Mouse (Mus musculus): ENCODE measurements around the gene Cacnb1. TPM values are rescaled to one million over a fixed set of nuclear protein-coding genes. Genes with fewer than 3 reads are reported as not detected.

Cacnb1 gene
- polyA plus RNA-seq, 1 experiment from 2014 or later: 6.1 TPM

DNA sequence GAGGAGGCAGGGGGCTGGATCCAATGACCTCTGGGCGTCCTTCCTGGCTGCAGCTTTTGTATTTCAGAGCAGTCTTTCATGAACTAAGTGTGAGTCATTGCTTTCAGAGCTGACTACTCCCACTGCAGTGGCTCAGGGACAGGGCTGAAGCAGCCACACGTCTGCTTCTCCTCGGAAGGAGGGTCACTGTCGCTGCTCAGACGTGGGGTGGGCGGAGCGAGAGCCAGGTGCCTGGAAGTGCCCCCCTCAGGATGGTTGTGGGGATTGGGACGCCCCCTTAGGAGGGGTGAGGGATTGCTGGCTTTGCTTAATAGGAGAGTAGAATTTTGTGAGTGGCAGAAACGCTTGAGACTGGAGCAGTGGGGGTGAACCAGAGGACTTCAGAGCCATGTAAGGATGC, 34.6 kb upstream of the Cacnb1 start:
- Histone ChIP-seq H3K4me3 (ENCODE audit: low read depth, low read length) (no peak overlapping the region), H3K36me3 (ENCODE audit: control insufficient read depth, insufficient read depth, low read length) (no peaks in the 10 kb centered on the region), H3K9ac (ENCODE audit: low read depth, low read length) (no peak overlapping the region; the same call in 1 of the 2 replicates), H3K27ac (ENCODE audit: low read depth, low read length) (no peak overlapping the region), H3K4me1 (ENCODE audit: control insufficient read depth, insufficient read depth, low read length) (peaks cover 11% of the 10 kb centered on the region), H3K4me2 (peak overlapping the region; percentile 49), H3K27me3 (ENCODE audit: control insufficient read depth, insufficient read depth, low read length) (peaks cover 25% of the 10 kb centered on the region), H3K9me3 (replicated peaks; ENCODE audit: control insufficient read depth, low read length) (no peaks in the 10 kb centered on the region)
- no peak for ATAC-seq (replicated peaks; ENCODE audit: insufficient number of reproducible peaks, low FRiP score, low TSS enrichment)
- WGBS (ENCODE audit: insufficient replicate concordance): 17% methylated on average over 9 of the region's 9 CpGs

DNA sequence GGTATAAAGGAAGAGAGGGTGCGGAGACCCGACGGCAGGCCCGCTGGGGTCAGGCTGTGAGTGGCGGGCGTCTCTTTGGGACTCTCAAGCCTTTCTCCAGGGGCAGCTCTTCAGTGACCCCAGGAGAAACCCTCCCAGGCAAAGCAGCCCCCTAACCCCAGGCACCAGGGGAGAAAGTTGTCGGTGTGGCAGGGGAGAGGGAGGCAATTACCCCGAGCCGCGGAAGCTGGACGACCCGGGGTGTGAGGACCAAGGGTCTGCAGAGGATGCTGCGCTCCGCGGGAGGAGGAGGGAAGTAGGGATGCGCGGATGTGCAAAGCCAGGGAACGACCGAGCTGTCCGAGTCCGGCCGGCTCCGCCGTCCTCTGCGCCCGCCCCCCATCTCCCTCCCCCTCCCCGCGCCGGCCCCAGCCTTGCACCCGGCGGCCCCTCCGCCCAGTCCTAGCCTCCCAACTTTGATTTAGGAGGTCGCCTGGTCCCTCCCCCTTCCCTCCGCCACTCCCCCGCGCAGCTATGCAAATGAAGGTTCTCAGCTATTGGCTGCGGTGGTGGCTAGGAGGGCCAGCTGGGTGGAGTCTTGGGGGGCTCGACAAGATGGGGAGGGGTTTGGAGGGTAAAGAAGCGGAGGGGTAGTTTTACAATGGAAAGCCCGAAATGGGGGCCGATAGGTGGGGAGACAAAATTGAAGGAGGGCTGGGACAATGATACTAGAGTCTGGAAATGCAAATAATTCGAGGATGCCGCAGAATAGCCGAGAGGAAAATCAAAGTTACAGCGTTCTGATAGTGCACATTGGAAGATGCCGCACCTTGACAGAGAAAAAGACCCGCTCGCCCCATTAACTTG, 30.4 kb upstream of the Cacnb1 start, which contains the start of gene Stac2:
Gene Stac2, minus strand, starts transcription at position 474 of the 846 bp plus-strand sequence.
- Histone ChIP-seq H3K27ac (ENCODE audit: low read depth, low read length) (no peak within 1 kb of the TSS), H3K9ac (ENCODE audit: low read depth, low read length) (peak within 1 kb of the TSS; percentile 69), H3K36me3 (ENCODE audit: control insufficient read depth, insufficient read depth, low read length) (no peaks in the 10 kb centered on the region), H3K4me1 (ENCODE audit: control insufficient read depth, insufficient read depth, low read length) (peaks cover 31% of the 10 kb centered on the region), H3K9me3 (replicated peaks; ENCODE audit: control insufficient read depth, low read length) (no peaks in the 10 kb centered on the region), H3K27me3 (ENCODE audit: control insufficient read depth, insufficient read depth, low read length) (peaks cover 61% of the 10 kb centered on the region), H3K4me2 (peak within 1 kb of the TSS; percentile 80), H3K4me3 (ENCODE audit: low read depth, low read length) (peak within 1 kb of the TSS; percentile 51)
- 3% methylated on average over 29 of the region's 48 CpGs for WGBS (ENCODE audit: insufficient replicate concordance)
- peak; percentile 50 for ATAC-seq (replicated peaks; ENCODE audit: insufficient number of reproducible peaks, low FRiP score, low TSS enrichment)

DNA sequence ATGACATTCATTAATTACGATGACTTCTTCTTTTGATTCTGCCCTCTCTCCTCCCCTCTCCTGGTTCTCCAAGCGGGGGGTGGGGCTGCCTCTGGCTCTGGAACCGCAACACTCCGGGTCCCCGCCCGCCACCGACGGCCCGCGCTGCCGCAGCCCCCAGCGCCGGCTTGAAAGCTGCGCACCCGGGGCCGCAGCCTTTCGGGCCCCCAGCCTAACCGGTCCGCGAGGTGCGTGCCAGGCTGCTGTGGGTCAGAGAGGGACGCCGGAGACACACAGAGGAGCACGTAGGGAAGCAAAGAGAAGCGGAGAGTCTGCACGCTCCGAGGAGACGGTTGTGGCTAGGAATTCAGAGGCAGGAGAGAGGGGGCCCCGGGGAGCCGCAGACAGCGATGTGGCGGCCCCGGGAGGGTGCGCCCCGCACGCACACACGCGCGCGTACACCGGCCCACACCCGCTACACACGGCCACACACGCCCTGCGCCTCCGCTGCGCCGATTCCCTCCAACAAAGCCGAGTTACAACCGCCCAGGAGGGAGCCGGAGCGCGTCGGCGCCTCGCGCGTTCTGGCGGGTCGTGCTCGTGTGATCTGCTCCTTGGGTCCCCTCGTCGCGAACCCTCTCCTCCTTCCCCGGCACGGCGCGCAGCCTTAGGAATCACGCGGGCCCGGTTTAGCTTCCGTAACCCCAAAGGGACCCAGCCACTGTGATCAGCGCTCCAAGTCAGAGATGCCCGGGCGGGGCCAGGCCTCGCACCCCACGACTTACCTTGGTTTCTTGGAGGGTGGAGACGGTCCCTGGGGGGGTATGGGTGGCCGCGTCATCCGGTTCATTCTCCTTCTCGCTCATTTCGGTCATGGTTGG, 29.5 kb upstream of the Cacnb1 start:
- peaks cover 28% of the 10 kb centered on the region for H3K4me1 ChIP-seq (ENCODE audit: control insufficient read depth, insufficient read depth, low read length)
- H3K9ac ChIP-seq (ENCODE audit: low read depth, low read length): peak overlapping the region; percentile 69
- no peak overlapping the region for H3K27ac ChIP-seq (ENCODE audit: low read depth, low read length)
- no peak for ATAC-seq (replicated peaks; ENCODE audit: insufficient number of reproducible peaks, low FRiP score, low TSS enrichment)
- peaks cover 64% of the 10 kb centered on the region for H3K27me3 ChIP-seq (ENCODE audit: control insufficient read depth, insufficient read depth, low read length)
- H3K9me3 ChIP-seq (replicated peaks; ENCODE audit: control insufficient read depth, low read length): no peaks in the 10 kb centered on the region
- H3K4me2 ChIP-seq: peak overlapping the region; percentile 80
- H3K36me3 ChIP-seq (ENCODE audit: control insufficient read depth, insufficient read depth, low read length): no peaks in the 10 kb centered on the region
- 1% methylated on average over 83 of the region's 83 CpGs for WGBS (ENCODE audit: insufficient replicate concordance)
- peak overlapping the region; percentile 51 for H3K4me3 ChIP-seq (ENCODE audit: low read depth, low read length)

DNA sequence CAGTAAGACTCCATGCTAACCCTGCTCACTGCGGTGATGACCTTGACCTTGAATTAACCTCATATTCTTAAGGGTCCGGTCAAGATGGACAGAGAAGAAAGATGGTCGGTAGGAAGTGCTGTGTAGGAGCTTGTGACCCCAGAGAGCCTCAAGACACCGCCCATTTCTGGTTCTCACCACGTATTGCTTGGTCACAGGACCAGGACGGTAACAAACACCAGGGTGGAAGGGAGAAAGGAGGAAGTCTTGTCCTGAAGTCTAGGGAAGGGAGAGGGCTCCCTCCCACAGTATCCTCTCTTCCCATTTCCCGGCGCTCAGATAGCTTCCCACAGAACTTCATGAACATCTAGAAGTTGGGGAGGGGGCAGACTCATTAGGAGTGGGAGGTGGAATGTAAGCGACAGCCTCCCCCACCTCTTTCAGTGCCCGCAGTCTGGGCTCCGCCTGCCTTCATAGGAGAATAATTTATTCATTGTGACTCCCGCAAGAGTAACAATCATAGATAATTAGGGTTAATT, 28.8 kb upstream of the Cacnb1 start:
- Histone ChIP-seq H3K4me2 (peak overlapping the region; percentile 80), H3K27me3 (ENCODE audit: control insufficient read depth, insufficient read depth, low read length) (peaks cover 65% of the 10 kb centered on the region), H3K4me3 (ENCODE audit: low read depth, low read length) (peak overlapping the region; percentile 51), H3K9me3 (replicated peaks; ENCODE audit: control insufficient read depth, low read length) (no peaks in the 10 kb centered on the region), H3K9ac (ENCODE audit: low read depth, low read length) (no peak overlapping the region), H3K27ac (ENCODE audit: low read depth, low read length) (no peak overlapping the region), H3K36me3 (ENCODE audit: control insufficient read depth, insufficient read depth, low read length) (no peaks in the 10 kb centered on the region), H3K4me1 (ENCODE audit: control insufficient read depth, insufficient read depth, low read length) (peaks cover 28% of the 10 kb centered on the region)
- WGBS (ENCODE audit: insufficient replicate concordance): 6% methylated on average over 12 of the region's 12 CpGs
- ATAC-seq (replicated peaks; ENCODE audit: insufficient number of reproducible peaks, low FRiP score, low TSS enrichment): no peak

DNA sequence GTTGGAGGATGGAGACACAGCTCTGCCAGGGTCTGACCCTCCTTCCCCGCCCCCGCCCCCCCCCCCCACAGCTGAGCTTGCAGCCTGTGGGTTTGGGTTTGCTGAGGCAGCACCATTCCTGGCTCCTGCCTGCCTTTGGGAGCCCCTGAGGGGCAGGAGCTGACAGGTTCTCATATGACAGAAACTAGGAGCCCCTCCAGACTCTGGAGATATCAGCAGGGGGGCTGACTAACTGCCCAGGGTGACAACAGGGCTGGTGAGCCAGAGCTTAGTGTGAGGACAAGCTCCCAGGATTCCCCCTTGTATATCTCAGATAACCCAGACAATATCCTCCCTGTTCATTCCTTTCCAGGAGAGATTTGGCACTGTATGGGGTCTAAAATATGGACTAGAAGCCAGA, 28.1 kb upstream of the Cacnb1 start:
- ATAC-seq (replicated peaks; ENCODE audit: insufficient number of reproducible peaks, low FRiP score, low TSS enrichment): no peak
- peaks cover 30% of the 10 kb centered on the region for H3K4me1 ChIP-seq (ENCODE audit: control insufficient read depth, insufficient read depth, low read length)
- no CpG with 5 or more reads among the region's 2 CpGs for WGBS (ENCODE audit: insufficient replicate concordance)
- H3K4me3 ChIP-seq (ENCODE audit: low read depth, low read length): no peak overlapping the region
- no peak overlapping the region for H3K9ac ChIP-seq (ENCODE audit: low read depth, low read length)
- peaks cover 65% of the 10 kb centered on the region for H3K27me3 ChIP-seq (ENCODE audit: control insufficient read depth, insufficient read depth, low read length)
- no peaks in the 10 kb centered on the region for H3K36me3 ChIP-seq (ENCODE audit: control insufficient read depth, insufficient read depth, low read length)
- H3K4me2 ChIP-seq: no peak overlapping the region; the same call in 1 of the 2 replicates
- no peaks in the 10 kb centered on the region for H3K9me3 ChIP-seq (replicated peaks; ENCODE audit: control insufficient read depth, low read length)
- no peak overlapping the region for H3K27ac ChIP-seq (ENCODE audit: low read depth, low read length)

DNA sequence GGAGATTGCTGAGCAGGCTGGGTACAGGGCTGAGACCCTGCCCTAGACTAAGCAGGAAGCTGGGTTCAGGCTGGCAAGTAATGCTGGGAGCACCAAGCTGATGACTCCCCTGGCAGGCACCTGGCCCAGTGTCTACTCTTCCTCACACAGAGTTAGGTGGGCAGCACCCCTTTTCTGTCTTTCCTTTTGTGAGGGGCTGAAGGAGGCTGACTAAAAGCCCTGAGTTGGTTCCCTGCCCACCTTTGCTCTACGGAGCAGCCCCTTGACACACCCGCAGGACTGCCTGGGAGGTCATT, 27.6 kb upstream of the Cacnb1 start:
- 11% methylated on average over 2 of the region's 2 CpGs for WGBS (ENCODE audit: insufficient replicate concordance)
- H3K36me3 ChIP-seq (ENCODE audit: control insufficient read depth, insufficient read depth, low read length): no peaks in the 10 kb centered on the region
- peaks cover 62% of the 10 kb centered on the region for H3K27me3 ChIP-seq (ENCODE audit: control insufficient read depth, insufficient read depth, low read length)
- H3K9ac ChIP-seq (ENCODE audit: low read depth, low read length): no peak overlapping the region
- no peaks in the 10 kb centered on the region for H3K9me3 ChIP-seq (replicated peaks; ENCODE audit: control insufficient read depth, low read length)
- no peak overlapping the region for H3K4me3 ChIP-seq (ENCODE audit: low read depth, low read length)
- H3K4me1 ChIP-seq (ENCODE audit: control insufficient read depth, insufficient read depth, low read length): peaks cover 30% of the 10 kb centered on the region
- H3K4me2 ChIP-seq: no peak overlapping the region
- no peak for ATAC-seq (replicated peaks; ENCODE audit: insufficient number of reproducible peaks, low FRiP score, low TSS enrichment)
- no peak overlapping the region for H3K27ac ChIP-seq (ENCODE audit: low read depth, low read length)

DNA sequence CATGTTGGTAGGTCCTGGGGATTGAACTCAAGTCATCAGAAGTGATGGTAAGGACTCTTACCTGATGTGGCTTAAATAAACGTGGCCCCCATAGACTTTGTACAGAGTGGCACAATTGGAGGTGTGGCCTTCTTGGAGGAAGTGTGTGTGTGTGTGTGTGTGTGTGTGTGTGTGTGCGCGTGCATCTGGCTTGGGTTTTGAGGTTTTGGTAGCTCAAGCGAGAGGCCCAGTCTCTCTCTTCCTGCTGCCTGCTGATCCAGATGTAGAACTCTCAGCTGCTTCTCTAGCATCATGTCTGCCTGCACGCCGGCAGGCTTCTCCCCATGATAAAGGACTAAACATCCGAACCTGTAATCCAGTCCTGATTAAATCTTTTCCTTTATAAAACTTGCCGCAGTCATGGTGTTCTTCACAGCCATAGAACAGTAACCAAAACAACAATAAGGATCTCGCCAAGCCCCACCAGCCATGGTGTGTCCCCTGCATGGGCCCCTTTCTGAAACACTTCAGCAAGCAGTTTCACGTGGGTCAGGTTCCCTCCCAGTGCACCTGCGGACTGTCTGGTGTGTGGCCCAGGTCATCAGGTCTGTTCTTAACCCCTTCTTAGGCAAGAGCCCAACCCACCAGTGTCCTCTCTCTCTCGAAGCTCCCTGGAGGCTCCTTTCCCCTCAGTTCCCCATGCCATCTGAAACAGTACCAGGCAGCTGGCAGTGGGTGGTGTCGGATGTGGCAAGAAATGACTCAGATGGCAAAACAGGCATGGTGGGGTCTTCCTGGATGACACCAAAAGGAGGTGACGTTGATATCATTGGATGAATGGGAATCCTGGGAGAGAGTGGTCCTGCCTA, 27.1 kb upstream of the Cacnb1 start:
- peaks cover 59% of the 10 kb centered on the region for H3K27me3 ChIP-seq (ENCODE audit: control insufficient read depth, insufficient read depth, low read length)
- ATAC-seq (replicated peaks; ENCODE audit: insufficient number of reproducible peaks, low FRiP score, low TSS enrichment): no peak
- H3K9me3 ChIP-seq (replicated peaks; ENCODE audit: control insufficient read depth, low read length): no peaks in the 10 kb centered on the region
- H3K27ac ChIP-seq (ENCODE audit: low read depth, low read length): no peak overlapping the region
- no peaks in the 10 kb centered on the region for H3K36me3 ChIP-seq (ENCODE audit: control insufficient read depth, insufficient read depth, low read length)
- 70% methylated on average over 14 of the region's 14 CpGs for WGBS (ENCODE audit: insufficient replicate concordance)
- peaks cover 30% of the 10 kb centered on the region for H3K4me1 ChIP-seq (ENCODE audit: control insufficient read depth, insufficient read depth, low read length)
- no peak overlapping the region for H3K9ac ChIP-seq (ENCODE audit: low read depth, low read length)
- no peak overlapping the region for H3K4me2 ChIP-seq
- H3K4me3 ChIP-seq (ENCODE audit: low read depth, low read length): no peak overlapping the region

DNA sequence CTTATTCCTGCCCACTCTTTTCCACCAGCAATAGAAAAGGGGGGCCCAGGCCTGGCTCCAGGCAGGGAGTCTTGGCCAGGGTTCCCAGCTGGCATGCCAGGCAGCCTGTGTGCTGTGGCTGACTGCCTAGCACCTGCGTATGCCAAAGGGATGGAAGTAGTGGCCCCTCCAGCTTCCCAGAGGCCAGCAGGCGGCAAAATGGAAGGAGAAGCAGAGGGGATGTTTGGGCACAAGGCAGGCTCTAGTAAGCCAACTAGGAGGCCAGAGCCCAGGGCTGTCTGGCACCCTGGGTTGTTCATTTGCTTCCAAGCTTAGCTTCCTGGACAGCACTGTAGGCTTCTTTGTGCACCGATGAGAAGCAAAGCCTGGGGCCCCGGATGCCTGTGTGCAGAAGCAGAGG, 24.9 kb upstream of the Cacnb1 start:
- Histone ChIP-seq H3K4me1 (ENCODE audit: control insufficient read depth, insufficient read depth, low read length) (peaks cover 24% of the 10 kb centered on the region), H3K4me3 (ENCODE audit: low read depth, low read length) (no peak overlapping the region), H3K9ac (ENCODE audit: low read depth, low read length) (no peak overlapping the region), H3K36me3 (ENCODE audit: control insufficient read depth, insufficient read depth, low read length) (no peaks in the 10 kb centered on the region), H3K27me3 (ENCODE audit: control insufficient read depth, insufficient read depth, low read length) (peaks cover 50% of the 10 kb centered on the region), H3K9me3 (replicated peaks; ENCODE audit: control insufficient read depth, low read length) (no peaks in the 10 kb centered on the region), H3K27ac (ENCODE audit: low read depth, low read length) (no peak overlapping the region), H3K4me2 (no peak overlapping the region)
- WGBS (ENCODE audit: insufficient replicate concordance): 74% methylated on average over 4 of the region's 4 CpGs
- no peak for ATAC-seq (replicated peaks; ENCODE audit: insufficient number of reproducible peaks, low FRiP score, low TSS enrichment)
